Mouse (Mus musculus) ES-Bruce4 (cell line): ENCODE measurements around the gene Hoxa1. TPM values are rescaled to one million over a fixed set of nuclear protein-coding genes. Genes with fewer than 3 reads are reported as not detected.

ENCODE experiments used
- H3K27ac ChIP-seq: 2 replicates; pipeline ENCODE4 v1.5.1; 2012; ENCODE audit warnings: low read length, inconsistent platforms; ENCODE audit not compliant: insufficient read depth
- H3K27me3 ChIP-seq: 2 replicates; pipeline ENCODE4 v1.6.1; 2012; ENCODE audit warnings: mild to moderate bottlenecking, low read length, inconsistent platforms; ENCODE audit not compliant: control insufficient read depth, poor library complexity, insufficient read depth, severe bottlenecking
- H3K36me3 ChIP-seq: 2 replicates; pipeline ENCODE4 v1.6.1; 2012; ENCODE audit warnings: inconsistent platforms, mild to moderate bottlenecking, low read length, moderate library complexity; ENCODE audit not compliant: control insufficient read depth, poor library complexity, insufficient read depth, severe bottlenecking
- H3K4me1 ChIP-seq: one replicate; pipeline ENCODE4 v1.8.1; 2011; ENCODE audit warnings: low read length; ENCODE audit not compliant: control insufficient read depth, insufficient read depth
- H3K4me3 ChIP-seq: 2 replicates; pipeline ENCODE4 v1.5.1; 2011; ENCODE audit warnings: low read depth, mild to moderate bottlenecking, low read length
- H3K9ac ChIP-seq: 2 replicates; pipeline ENCODE4 v1.6.1; 2012; ENCODE audit warnings: low read depth, mild to moderate bottlenecking, inconsistent platforms; ENCODE audit not compliant: poor library complexity, severe bottlenecking
- H3K9me3 ChIP-seq: replicated peaks from 2 replicates; pipeline ENCODE4 v1.6.1; 2012; ENCODE audit warnings: mild to moderate bottlenecking, low read length, inconsistent platforms; ENCODE audit not compliant: control insufficient read depth, poor library complexity, insufficient read depth, severe bottlenecking
- CTCF ChIP-seq: IDR thresholded peaks from one replicate; pipeline ENCODE4 v1.8.1; 2011; ENCODE audit warnings: low read depth, low read length
- EP300 ChIP-seq: IDR thresholded peaks from 2 replicates; pipeline ENCODE4 v1.6.1; 2011; ENCODE audit warnings: low read depth, low read length; ENCODE audit not compliant: insufficient read depth
- POLR2A ChIP-seq: IDR thresholded peaks from one replicate; pipeline ENCODE4 v1.8.1; 2011; ENCODE audit warnings: low read length; ENCODE audit not compliant: insufficient read depth
- polyA plus RNA-seq: library from polyadenylated mRNA; stranded (reverse); fragments of >200 nt; gene quantifications from 2 replicates; pipeline ENCODE4 v1.2.4, GENCODE M21; 2011; ENCODE audit warnings: low read depth; ENCODE audit not compliant: missing spikeins, insufficient read depth, insufficient read length

The Hoxa1 gene
- polyA plus RNA-seq, 1 experiment, result 2.9 TPM

GRCm38 (mm10) chr6:52153270-52153669 is 4.8 kb downstream of the Hoxa1 start:
- no peak for TF ChIP-seq CTCF
- TF ChIP-seq EP300, result no peak
- TF ChIP-seq POLR2A, result no peak
- H3K4me1 ChIP-seq, result no peaks in the 10 kb centered on the region
- no peak overlapping the region for H3K27ac ChIP-seq
- peaks cover 29% of the 10 kb centered on the region for H3K27me3 ChIP-seq
- no peak overlapping the region for H3K4me3 ChIP-seq
- H3K9me3 ChIP-seq, result no peaks in the 10 kb centered on the region
- H3K36me3 ChIP-seq, result no peaks in the 10 kb centered on the region
- no peak overlapping the region for H3K9ac ChIP-seq

GRCm38 (mm10) chr6:52152226-52153193 is 5.6 kb downstream of the Hoxa1 start:
- no peak overlapping the region for H3K4me3 ChIP-seq
- H3K9me3 ChIP-seq, result no peaks in the 10 kb centered on the region
- H3K36me3 ChIP-seq, result no peaks in the 10 kb centered on the region
- no peak for TF ChIP-seq EP300
- TF ChIP-seq CTCF, result no peak
- no peak for TF ChIP-seq POLR2A
- no peak overlapping the region for H3K9ac ChIP-seq
- peaks cover 29% of the 10 kb centered on the region for H3K27me3 ChIP-seq
- H3K27ac ChIP-seq, result no peak overlapping the region
- no peaks in the 10 kb centered on the region for H3K4me1 ChIP-seq

GRCm38 (mm10) chr6:52151571-52151970 is 6.5 kb downstream of the Hoxa1 start:
- Histone ChIP-seq H3K36me3 (no peaks in the 10 kb centered on the region), H3K27me3 (peaks cover 25% of the 10 kb centered on the region)

GRCm38 (mm10) chr6:52150401-52150966 is 7.6 kb downstream of the Hoxa1 start:
- Histone ChIP-seq H3K9me3 (no peaks in the 10 kb centered on the region), H3K27me3 (peaks cover 20% of the 10 kb centered on the region), H3K27ac (no peak overlapping the region), H3K4me3 (no peak overlapping the region), H3K4me1 (no peaks in the 10 kb centered on the region), H3K36me3 (no peaks in the 10 kb centered on the region), H3K9ac (no peak overlapping the region)
- TF ChIP-seq CTCF, result no peak
- no peak for TF ChIP-seq POLR2A
- no peak for TF ChIP-seq EP300

More at GRCm38 (mm10) chr6:52151571-52151970, 6.5 kb downstream of the Hoxa1 start:
- TF ChIP-seq POLR2A (no peak), EP300 (no peak), CTCF (no peak)
- H3K9me3 ChIP-seq, result no peaks in the 10 kb centered on the region
- no peak overlapping the region for H3K9ac ChIP-seq
- no peaks in the 10 kb centered on the region for H3K4me1 ChIP-seq
- H3K4me3 ChIP-seq, result no peak overlapping the region
- no peak overlapping the region for H3K27ac ChIP-seq

- Histone ChIP-seq H3K9ac (no peak overlapping the region), H3K36me3 (no peaks in the 10 kb centered on the region), H3K4me1 (no peaks in the 10 kb centered on the region), H3K4me3 (no peak overlapping the region), H3K27me3 (no peaks in the 10 kb centered on the region), H3K27ac (no peak overlapping the region), H3K9me3 (no peaks in the 10 kb centered on the region)
- no peak for TF ChIP-seq POLR2A
- no peak for TF ChIP-seq EP300
- no peak for TF ChIP-seq CTCF
Measured at GRCm38 (mm10) chr6:52139115-52139514, 19.0 kb downstream of the Hoxa1 start.

- TF ChIP-seq POLR2A (no peak), CTCF (no peak), EP300 (no peak)
- Histone ChIP-seq H3K9ac (no peak overlapping the region), H3K27ac (no peak overlapping the region), H3K27me3 (no peaks in the 10 kb centered on the region), H3K4me1 (no peaks in the 10 kb centered on the region), H3K36me3 (no peaks in the 10 kb centered on the region), H3K9me3 (no peaks in the 10 kb centered on the region), H3K4me3 (no peak overlapping the region)
Measured at GRCm38 (mm10) chr6:52138576-52138975, 19.5 kb downstream of the Hoxa1 start.
